Mouse (Mus musculus): ENCODE measurements around the gene Hsd17b2.

DNA sequence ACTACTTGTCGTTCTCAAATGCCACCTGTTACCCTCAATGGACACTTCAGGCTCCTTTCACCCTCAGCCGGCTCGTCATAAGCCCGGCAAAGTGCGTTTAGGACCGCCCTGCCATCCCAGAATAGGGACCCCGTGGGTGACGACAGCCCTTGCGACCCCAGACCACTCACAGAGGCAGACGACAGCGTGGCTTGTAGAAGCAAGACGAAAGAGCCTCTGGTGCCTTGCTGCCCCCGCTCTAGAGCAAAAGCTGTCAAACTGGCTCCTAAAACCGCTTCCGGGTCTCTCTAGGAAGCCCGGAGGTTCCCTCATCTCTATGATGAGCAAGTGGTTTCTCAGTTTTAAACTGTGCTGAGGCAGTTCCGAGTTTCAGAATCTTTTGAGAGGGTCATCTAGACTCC, 28.3 kb upstream of the Hsd17b2 start, which contains the start of gene Sdr42e1:
- TF ChIP-seq CTCF (IDR thresholded peaks at IDR 0.05; ENCODE audit: low read depth, low read length) (no peak), POLR2A (IDR thresholded peaks at IDR 0.05; ENCODE audit: extremely low read depth, insufficient read depth, low read length) (0 out of 2 replicates have a peak, but pooled peaks have one; percentile 26)

Data from liver, adult 2 months (tissue).